Mouse (Mus musculus): Measurements from ENCODE around the gene Fam207a.

Gene Fam207a

GRCm38 (mm10) chr10:77502967-77503922 is 12.3 kb downstream of the Fam207a start:
- no peak for DNase-seq

GRCm38 (mm10) chr10:77500636-77501035 is 14.9 kb downstream of the Fam207a start:
- DNase-seq, result no peak

- no peak for DNase-seq
Measured at GRCm38 (mm10) chr10:77498254-77498653, 17.3 kb downstream of the Fam207a start.

- no peak for DNase-seq
Measured at GRCm38 (mm10) chr10:77497185-77497584, 18.4 kb downstream of the Fam207a start.

- DNase-seq, result no peak
Measured at GRCm38 (mm10) chr10:77492885-77493284, 22.7 kb downstream of the Fam207a start.

- no peak for DNase-seq
Measured at GRCm38 (mm10) chr10:77491585-77491984, 24.0 kb downstream of the Fam207a start.

- no peak for DNase-seq
Measured at GRCm38 (mm10) chr10:77488168-77488567, 27.4 kb downstream of the Fam207a start.

GRCm38 (mm10) chr10:77485786-77486185 is 29.8 kb downstream of the Fam207a start:
- DNase-seq, result no peak

GRCm38 (mm10) chr10:77484205-77484935 is 31.2 kb downstream of the Fam207a start:
- DNase-seq, result no peak

- no peak for DNase-seq
Measured at GRCm38 (mm10) chr10:77481814-77482213, 33.8 kb downstream of the Fam207a start.

- DNase-seq, result no peak
Measured at GRCm38 (mm10) chr10:77479972-77480371, 35.6 kb downstream of the Fam207a start.

GRCm38 (mm10) chr10:77476907-77477306 is 38.7 kb downstream of the Fam207a start:
- no peak for DNase-seq

GRCm38 (mm10) chr10:77472188-77472587 is 43.4 kb downstream of the Fam207a start:
- DNase-seq, result no peak

- no peak for DNase-seq
Measured at GRCm38 (mm10) chr10:77471512-77471911, 44.1 kb downstream of the Fam207a start.

- DNase-seq, result no peak
Measured at GRCm38 (mm10) chr10:77470763-77471162, 44.8 kb downstream of the Fam207a start.

GRCm38 (mm10) chr10:77468675-77469074 is 46.9 kb downstream of the Fam207a start:
- no peak for DNase-seq

GRCm38 (mm10) chr10:77467407-77467806 is 48.2 kb downstream of the Fam207a start:
- DNase-seq, result no peak

- no peak for DNase-seq
Measured at GRCm38 (mm10) chr10:77465902-77466301, 49.7 kb downstream of the Fam207a start.

- DNase-seq, result peak in 1 of 2 experiments; percentile 20
Measured at GRCm38 (mm10) chr10:77464181-77464936, 51.2 kb downstream of the Fam207a start.

GRCm38 (mm10) chr10:77461161-77461560 is 54.4 kb downstream of the Fam207a start:
- no peak for DNase-seq

- no peak for DNase-seq
Measured at GRCm38 (mm10) chr10:77457701-77458100, 57.9 kb downstream of the Fam207a start.

GRCm38 (mm10) chr10:77456507-77456906 is 59.1 kb downstream of the Fam207a start:
- DNase-seq, result no peak
